Mouse (Mus musculus): ENCODE results near the gene Zbtb43.

DNA sequence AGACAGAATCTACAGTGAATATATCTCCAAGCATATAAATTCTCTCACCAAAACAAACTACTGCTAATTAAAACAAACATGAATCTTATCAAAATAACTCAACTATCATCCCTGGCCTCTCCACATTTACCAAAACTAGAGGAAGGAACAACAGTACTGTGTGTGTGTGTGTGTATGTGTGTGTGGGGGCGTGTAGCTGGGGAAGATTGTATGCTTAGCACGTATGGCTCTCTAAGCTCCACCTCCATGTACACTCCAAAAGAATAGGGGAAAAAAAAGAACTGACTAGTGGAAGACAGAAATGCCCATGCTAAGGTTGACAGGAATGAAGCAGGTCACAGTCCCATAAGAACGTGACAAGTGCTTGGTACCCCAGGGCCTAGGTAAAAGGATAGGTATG lies 13.0 kb downstream of the Zbtb43 start:
- TF ChIP-seq CTCF (conservative IDR thresholded peaks at IDR 0.05; ENCODE audit: insufficient read depth, insufficient read length, low read depth, low read length) (no peak), POLR2A (IDR thresholded peaks at IDR 0.05; ENCODE audit: low read depth, low read length) (no peak)

Measured in kidney, adult 2 months (tissue).